Mouse (Mus musculus): ENCODE data around the gene Olfr1124. TPM values are rescaled to one million over a fixed set of nuclear protein-coding genes. Genes with fewer than 3 reads are reported as not detected.

Olfr1124 gene
- polyA plus RNA-seq, 2 experiments: not detected

GRCm38 (mm10) chr2:87437731-87438130 is 7.7 kb downstream of the Olfr1124 start:
- Histone ChIP-seq H3K27ac (replicated peaks; ENCODE audit: low read depth, low read length) (no peak overlapping the region), H3K9ac (ENCODE audit: low read depth, low read length, severe bottlenecking) (no peak overlapping the region), H3K27me3 (ENCODE audit: control insufficient read depth, insufficient read depth, low read length) (no peaks in the 10 kb centered on the region), H3K4me2 (replicated peaks; ENCODE audit: low read depth, low read length, severe bottlenecking) (no peak overlapping the region), H3K36me3 (ENCODE audit: control insufficient read depth, insufficient read depth, low read length) (no peaks in the 10 kb centered on the region), H3K9me3 (ENCODE audit: control insufficient read depth, low read length) (no peaks in the 10 kb centered on the region), H3K4me3 (replicated peaks; ENCODE audit: low read length) (no peak overlapping the region), H3K4me1 (ENCODE audit: control insufficient read depth, insufficient read depth, low read length) (no peaks in the 10 kb centered on the region)
- 87% methylated on average over 16 of the region's 16 CpGs for WGBS
- no peak for TF ChIP-seq POLR2A (IDR thresholded peaks at IDR 0.05; ENCODE audit: borderline replicate concordance, extremely low read depth, insufficient read depth, insufficient read length)
- DNase-seq (ENCODE audit: low spot score) (no peak), ATAC-seq (ENCODE audit: low FRiP score, low read depth) (no peak)

DNA sequence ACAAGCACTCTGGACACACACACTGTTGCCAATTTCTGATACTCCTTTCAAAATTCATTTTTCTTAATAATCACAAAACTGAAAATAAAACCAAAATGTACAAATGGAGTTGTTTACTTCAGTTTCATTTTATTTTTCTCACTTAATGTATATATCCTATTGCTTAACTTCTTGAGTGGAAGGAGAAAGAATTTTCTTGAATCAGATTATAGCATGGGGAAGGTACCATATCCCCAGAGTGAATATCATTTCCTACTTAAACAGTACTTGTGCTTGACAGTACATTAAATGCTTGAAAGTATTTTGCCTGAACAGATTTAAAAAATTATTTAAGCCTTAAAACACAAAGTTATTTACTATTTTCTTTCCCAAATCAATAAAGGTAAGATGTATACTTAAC is 23.6 kb downstream of the Olfr1124 start, which contains the start of gene Olfr1126:
Gene Olfr1126, plus strand, starts transcription at position 301 of the 400 bp plus-strand sequence.
- Histone ChIP-seq H3K27ac (replicated peaks; ENCODE audit: low read depth, low read length) (no peak within 1 kb of the TSS), H3K36me3 (ENCODE audit: control insufficient read depth, insufficient read depth, low read length) (no peaks in the 10 kb centered on the region), H3K4me1 (ENCODE audit: control insufficient read depth, insufficient read depth, low read length) (no peaks in the 10 kb centered on the region), H3K4me3 (replicated peaks; ENCODE audit: low read length) (no peak within 1 kb of the TSS), H3K4me2 (replicated peaks; ENCODE audit: low read depth, low read length, severe bottlenecking) (no peak within 1 kb of the TSS), H3K27me3 (ENCODE audit: control insufficient read depth, insufficient read depth, low read length) (no peaks in the 10 kb centered on the region), H3K9ac (ENCODE audit: low read depth, low read length, severe bottlenecking) (no peak within 1 kb of the TSS), H3K9me3 (ENCODE audit: control insufficient read depth, low read length) (no peaks in the 10 kb centered on the region)
- DNase-seq (ENCODE audit: low spot score): no peak
- ATAC-seq (ENCODE audit: low FRiP score, low read depth): no peak
- no peak for TF ChIP-seq POLR2A (IDR thresholded peaks at IDR 0.05; ENCODE audit: borderline replicate concordance, extremely low read depth, insufficient read depth, insufficient read length)

GRCm38 (mm10) chr2:87461769-87462168 is 31.7 kb downstream of the Olfr1124 start:
- H3K4me1 ChIP-seq (ENCODE audit: control insufficient read depth, insufficient read depth, low read length): no peaks in the 10 kb centered on the region
- ATAC-seq (ENCODE audit: low FRiP score, low read depth): no peak
- no peak for DNase-seq (ENCODE audit: low spot score)
- H3K9me3 ChIP-seq (ENCODE audit: control insufficient read depth, low read length): no peaks in the 10 kb centered on the region
- no peak overlapping the region for H3K27ac ChIP-seq (replicated peaks; ENCODE audit: low read depth, low read length)
- 87% methylated on average over 4 of the region's 4 CpGs for WGBS
- H3K36me3 ChIP-seq (ENCODE audit: control insufficient read depth, insufficient read depth, low read length): no peaks in the 10 kb centered on the region
- no peak overlapping the region for H3K9ac ChIP-seq (ENCODE audit: low read depth, low read length, severe bottlenecking)
- no peak overlapping the region for H3K4me3 ChIP-seq (replicated peaks; ENCODE audit: low read length)
- no peaks in the 10 kb centered on the region for H3K27me3 ChIP-seq (ENCODE audit: control insufficient read depth, insufficient read depth, low read length)
- TF ChIP-seq POLR2A (IDR thresholded peaks at IDR 0.05; ENCODE audit: borderline replicate concordance, extremely low read depth, insufficient read depth, insufficient read length): no peak
- no peak overlapping the region for H3K4me2 ChIP-seq (replicated peaks; ENCODE audit: low read depth, low read length, severe bottlenecking)

DNA sequence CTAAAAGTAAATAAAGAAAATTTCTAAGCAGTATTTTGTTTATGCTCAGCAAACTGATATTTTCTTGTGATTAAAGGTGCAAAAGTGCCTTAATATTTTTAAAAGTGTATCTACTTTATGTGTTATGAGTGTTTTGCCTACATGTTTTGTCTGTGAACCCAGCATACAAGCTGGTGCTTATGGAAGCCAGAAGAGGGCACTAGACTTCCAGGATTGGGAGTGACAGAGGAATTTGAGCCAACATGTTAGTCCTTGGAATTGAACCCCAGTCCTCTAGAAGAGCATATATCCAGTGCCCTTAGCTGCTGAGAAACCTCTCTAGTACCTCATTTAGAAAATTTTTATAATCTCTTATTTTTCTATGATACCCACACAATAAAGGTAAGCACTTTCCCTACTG is 50.1 kb downstream of the Olfr1124 start:
- H3K4me1 ChIP-seq (ENCODE audit: control insufficient read depth, insufficient read depth, low read length): no peaks in the 10 kb centered on the region
- H3K36me3 ChIP-seq (ENCODE audit: control insufficient read depth, insufficient read depth, low read length): no peaks in the 10 kb centered on the region
- H3K9ac ChIP-seq (ENCODE audit: low read depth, low read length, severe bottlenecking): no peak overlapping the region
- no peaks in the 10 kb centered on the region for H3K27me3 ChIP-seq (ENCODE audit: control insufficient read depth, insufficient read depth, low read length)
- H3K27ac ChIP-seq (replicated peaks; ENCODE audit: low read depth, low read length): no peak overlapping the region
- ATAC-seq (ENCODE audit: low FRiP score, low read depth): no peak
- DNase-seq (ENCODE audit: low spot score): no peak
- no peak overlapping the region for H3K4me3 ChIP-seq (replicated peaks; ENCODE audit: low read length)
- TF ChIP-seq POLR2A (IDR thresholded peaks at IDR 0.05; ENCODE audit: borderline replicate concordance, extremely low read depth, insufficient read depth, insufficient read length): no peak
- H3K4me2 ChIP-seq (replicated peaks; ENCODE audit: low read depth, low read length, severe bottlenecking): no peak overlapping the region
- no peaks in the 10 kb centered on the region for H3K9me3 ChIP-seq (ENCODE audit: control insufficient read depth, low read length)

DNA sequence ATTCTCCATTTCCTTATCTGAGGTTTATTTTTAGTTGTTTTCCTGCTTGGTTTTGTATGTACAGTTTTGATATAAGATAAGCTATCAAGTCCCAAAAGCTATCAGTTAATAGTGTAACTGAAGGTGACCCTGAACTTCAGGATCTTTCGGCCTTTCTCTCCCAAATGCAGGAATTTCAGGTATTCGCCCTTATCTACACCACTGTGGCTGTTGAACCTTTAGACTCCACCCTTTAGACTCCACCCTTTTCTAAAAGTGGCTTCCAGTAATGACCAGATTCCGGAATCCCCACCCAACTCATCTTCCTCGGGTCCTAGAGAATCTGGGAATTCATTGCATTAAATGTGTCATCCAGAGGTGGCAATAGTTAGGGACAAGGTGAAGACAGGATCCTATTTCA is 51.1 kb downstream of the Olfr1124 start:
- ATAC-seq (ENCODE audit: low FRiP score, low read depth) (no peak), DNase-seq (ENCODE audit: low spot score) (no peak)
- WGBS: 84% methylated on average over 4 of the region's 4 CpGs
- Histone ChIP-seq H3K9me3 (ENCODE audit: control insufficient read depth, low read length) (no peaks in the 10 kb centered on the region), H3K27ac (replicated peaks; ENCODE audit: low read depth, low read length) (no peak overlapping the region), H3K36me3 (ENCODE audit: control insufficient read depth, insufficient read depth, low read length) (no peaks in the 10 kb centered on the region), H3K27me3 (ENCODE audit: control insufficient read depth, insufficient read depth, low read length) (no peaks in the 10 kb centered on the region), H3K9ac (ENCODE audit: low read depth, low read length, severe bottlenecking) (no peak overlapping the region), H3K4me1 (ENCODE audit: control insufficient read depth, insufficient read depth, low read length) (no peaks in the 10 kb centered on the region), H3K4me3 (replicated peaks; ENCODE audit: low read length) (no peak overlapping the region), H3K4me2 (replicated peaks; ENCODE audit: low read depth, low read length, severe bottlenecking) (no peak overlapping the region)
- no peak for TF ChIP-seq POLR2A (IDR thresholded peaks at IDR 0.05; ENCODE audit: borderline replicate concordance, extremely low read depth, insufficient read depth, insufficient read length)

- Histone ChIP-seq H3K27me3 (ENCODE audit: control insufficient read depth, insufficient read depth, low read length) (no peaks in the 10 kb centered on the region), H3K4me1 (ENCODE audit: control insufficient read depth, insufficient read depth, low read length) (no peaks in the 10 kb centered on the region), H3K4me2 (replicated peaks; ENCODE audit: low read depth, low read length, severe bottlenecking) (no peak overlapping the region), H3K27ac (replicated peaks; ENCODE audit: low read depth, low read length) (no peak overlapping the region), H3K9me3 (ENCODE audit: control insufficient read depth, low read length) (no peaks in the 10 kb centered on the region), H3K4me3 (replicated peaks; ENCODE audit: low read length) (no peak overlapping the region), H3K36me3 (ENCODE audit: control insufficient read depth, insufficient read depth, low read length) (no peaks in the 10 kb centered on the region), H3K9ac (ENCODE audit: low read depth, low read length, severe bottlenecking) (no peak overlapping the region)
- TF ChIP-seq POLR2A (IDR thresholded peaks at IDR 0.05; ENCODE audit: borderline replicate concordance, extremely low read depth, insufficient read depth, insufficient read length): no peak
- no peak for ATAC-seq (ENCODE audit: low FRiP score, low read depth)
- DNase-seq (ENCODE audit: low spot score): no peak
- WGBS: 76% methylated on average over 2 of the region's 2 CpGs
Measured at GRCm38 (mm10) chr2:87482276-87482675, 52.2 kb downstream of the Olfr1124 start.

Other genes with a start within 250 kb of the Olfr1124 start
- not detected in 2 replicates for gene Olfr1112, start 242.5 kb upstream of the Olfr1124 start, polyA plus RNA-seq (2012; rRNA removed)
- gene Olfr1112, start 242.5 kb upstream of the Olfr1124 start, polyA plus RNA-seq (2014; fragmentation: Nextera tagmentation; extraction: Ambion mirVana): not detected in 2 replicates
- gene Olfr1113, start 221.3 kb upstream of the Olfr1124 start, polyA plus RNA-seq (2012; rRNA removed): not detected in 2 replicates
- not detected in 2 replicates for gene Olfr1113, start 221.3 kb upstream of the Olfr1124 start, polyA plus RNA-seq (2014; fragmentation: Nextera tagmentation; extraction: Ambion mirVana)
- not detected in 2 replicates for gene Olfr1115, start 182.3 kb upstream of the Olfr1124 start, polyA plus RNA-seq (2012; rRNA removed)
- gene Olfr1115, start 182.3 kb upstream of the Olfr1124 start, polyA plus RNA-seq (2014; fragmentation: Nextera tagmentation; extraction: Ambion mirVana): not detected in 2 replicates
- not detected in 2 replicates for gene Olfr1116, start 162.7 kb upstream of the Olfr1124 start, polyA plus RNA-seq (2012; rRNA removed)
- gene Olfr1116, start 162.7 kb upstream of the Olfr1124 start, polyA plus RNA-seq (2014; fragmentation: Nextera tagmentation; extraction: Ambion mirVana): not detected in 2 replicates
- gene Olfr1118, start 122.7 kb upstream of the Olfr1124 start, polyA plus RNA-seq (2012; rRNA removed): not detected in 2 replicates
- gene Olfr1118, start 122.7 kb upstream of the Olfr1124 start, polyA plus RNA-seq (2014; fragmentation: Nextera tagmentation; extraction: Ambion mirVana): not detected in 2 replicates
- gene Olfr1120, start 75.5 kb upstream of the Olfr1124 start, polyA plus RNA-seq (2012; rRNA removed): not detected in 2 replicates
- gene Olfr1120, start 75.5 kb upstream of the Olfr1124 start, polyA plus RNA-seq (2014; fragmentation: Nextera tagmentation; extraction: Ambion mirVana): not detected in 2 replicates
- not detected in 2 replicates for gene Olfr1121, start 60.4 kb upstream of the Olfr1124 start, polyA plus RNA-seq (2012; rRNA removed)
- gene Olfr1121, start 60.4 kb upstream of the Olfr1124 start, polyA plus RNA-seq (2014; fragmentation: Nextera tagmentation; extraction: Ambion mirVana): not detected in 2 replicates
- not detected in 2 replicates for gene Olfr1122, start 44.4 kb upstream of the Olfr1124 start, polyA plus RNA-seq (2012; rRNA removed)
- gene Olfr1122, start 44.4 kb upstream of the Olfr1124 start, polyA plus RNA-seq (2014; fragmentation: Nextera tagmentation; extraction: Ambion mirVana): not detected in 2 replicates
- gene Olfr1123, start 13.6 kb upstream of the Olfr1124 start, polyA plus RNA-seq (2012; rRNA removed): not detected in 2 replicates
- not detected in 2 replicates for gene Olfr1123, start 13.6 kb upstream of the Olfr1124 start, polyA plus RNA-seq (2014; fragmentation: Nextera tagmentation; extraction: Ambion mirVana)
- not detected in 2 replicates for gene Olfr1126, start 23.7 kb downstream of the Olfr1124 start, polyA plus RNA-seq (2012; rRNA removed)
- gene Olfr1126, start 23.7 kb downstream of the Olfr1124 start, polyA plus RNA-seq (2014; fragmentation: Nextera tagmentation; extraction: Ambion mirVana): not detected in 2 replicates
- not detected in 2 replicates for gene Pramel7, start 66.8 kb downstream of the Olfr1124 start, polyA plus RNA-seq (2012; rRNA removed)
- not detected in 2 replicates for gene Pramel7, start 66.8 kb downstream of the Olfr1124 start, polyA plus RNA-seq (2014; fragmentation: Nextera tagmentation; extraction: Ambion mirVana)
- gene Pramel6, start 76.3 kb downstream of the Olfr1124 start, polyA plus RNA-seq (2012; rRNA removed): not detected in 2 replicates
- not detected in 2 replicates for gene Pramel6, start 76.3 kb downstream of the Olfr1124 start, polyA plus RNA-seq (2014; fragmentation: Nextera tagmentation; extraction: Ambion mirVana)
- gene Olfr153, start 101.5 kb downstream of the Olfr1124 start, polyA plus RNA-seq (2012; rRNA removed): not detected in 2 replicates
- gene Olfr153, start 101.5 kb downstream of the Olfr1124 start, polyA plus RNA-seq (2014; fragmentation: Nextera tagmentation; extraction: Ambion mirVana): not detected in 2 replicates
- gene Olfr1128, start 115.3 kb downstream of the Olfr1124 start, polyA plus RNA-seq (2012; rRNA removed): not detected in 2 replicates
- not detected in 2 replicates for gene Olfr1128, start 115.3 kb downstream of the Olfr1124 start, polyA plus RNA-seq (2014; fragmentation: Nextera tagmentation; extraction: Ambion mirVana)
- gene Olfr1129, start 143.6 kb downstream of the Olfr1124 start, polyA plus RNA-seq (2012; rRNA removed): not detected in 2 replicates
- gene Olfr1129, start 143.6 kb downstream of the Olfr1124 start, polyA plus RNA-seq (2014; fragmentation: Nextera tagmentation; extraction: Ambion mirVana): not detected in 2 replicates
- gene Olfr1130, start 175.9 kb downstream of the Olfr1124 start, polyA plus RNA-seq (2012; rRNA removed): not detected in 2 replicates
- gene Olfr1130, start 175.9 kb downstream of the Olfr1124 start, polyA plus RNA-seq (2014; fragmentation: Nextera tagmentation; extraction: Ambion mirVana): not detected in 2 replicates
- not detected in 2 replicates for gene Olfr1131, start 196.8 kb downstream of the Olfr1124 start, polyA plus RNA-seq (2012; rRNA removed)
- not detected in 2 replicates for gene Olfr1131, start 196.8 kb downstream of the Olfr1124 start, polyA plus RNA-seq (2014; fragmentation: Nextera tagmentation; extraction: Ambion mirVana)
- gene Olfr1132, start 207.3 kb downstream of the Olfr1124 start, polyA plus RNA-seq (2012; rRNA removed): not detected in 2 replicates
- not detected in 2 replicates for gene Olfr1132, start 207.3 kb downstream of the Olfr1124 start, polyA plus RNA-seq (2014; fragmentation: Nextera tagmentation; extraction: Ambion mirVana)
- not detected in 2 replicates for gene Olfr1133, start 217.1 kb downstream of the Olfr1124 start, polyA plus RNA-seq (2012; rRNA removed)
- not detected in 2 replicates for gene Olfr1133, start 217.1 kb downstream of the Olfr1124 start, polyA plus RNA-seq (2014; fragmentation: Nextera tagmentation; extraction: Ambion mirVana)
- not detected in 2 replicates for gene Olfr1134, start 228.2 kb downstream of the Olfr1124 start, polyA plus RNA-seq (2012; rRNA removed)
- not detected in 2 replicates for gene Olfr1134, start 228.2 kb downstream of the Olfr1124 start, polyA plus RNA-seq (2014; fragmentation: Nextera tagmentation; extraction: Ambion mirVana)
- not detected in 2 replicates for gene Olfr1135, start 243.4 kb downstream of the Olfr1124 start, polyA plus RNA-seq (2012; rRNA removed)
- gene Olfr1135, start 243.4 kb downstream of the Olfr1124 start, polyA plus RNA-seq (2014; fragmentation: Nextera tagmentation; extraction: Ambion mirVana): not detected in 2 replicates

All from limb, embryonic 14.5 days (tissue).